Mouse (Mus musculus): ENCODE measurements around the gene Vps35l.

Gene Vps35l

GRCm38 (mm10) chr7:118846329-118846728 lies 106.3 kb downstream of the Vps35l start:
- no peaks in the 10 kb centered on the region for H3K9me3 ChIP-seq (ENCODE audit: low read length)
- H3K36me3 ChIP-seq (ENCODE audit: insufficient read depth, low read length): peaks cover 100% of the 10 kb centered on the region
- peaks cover 96% of the 10 kb centered on the region for H3K4me1 ChIP-seq (replicated peaks; ENCODE audit: low read depth, low read length)
- no peaks in the 10 kb centered on the region for H3K27me3 ChIP-seq (ENCODE audit: insufficient read depth, low read length)
- no peak overlapping the region for H3K4me3 ChIP-seq (replicated peaks; ENCODE audit: low read length)
- TF ChIP-seq POU5F1 (IDR thresholded peaks at IDR 0.05; ENCODE audit: borderline replicate concordance, low read length) (no peak), CTCF (conservative IDR thresholded peaks at IDR 0.05; ENCODE audit: low read length) (no peak), NANOG (IDR thresholded peaks at IDR 0.05; ENCODE audit: borderline replicate concordance, low read length) (no peak)

GRCm38 (mm10) chr7:118848796-118849195 lies 108.8 kb downstream of the Vps35l start:
- no peaks in the 10 kb centered on the region for H3K9me3 ChIP-seq (ENCODE audit: low read length)
- peak overlapping the region; percentile 61 for H3K4me3 ChIP-seq (replicated peaks; ENCODE audit: low read length)
- peaks cover 97% of the 10 kb centered on the region for H3K4me1 ChIP-seq (replicated peaks; ENCODE audit: low read depth, low read length)
- TF ChIP-seq NANOG (IDR thresholded peaks at IDR 0.05; ENCODE audit: borderline replicate concordance, low read length) (no peak), CTCF (conservative IDR thresholded peaks at IDR 0.05; ENCODE audit: low read length) (no peak), POU5F1 (IDR thresholded peaks at IDR 0.05; ENCODE audit: borderline replicate concordance, low read length) (no peak)
- peaks cover 100% of the 10 kb centered on the region for H3K36me3 ChIP-seq (ENCODE audit: insufficient read depth, low read length)
- no peaks in the 10 kb centered on the region for H3K27me3 ChIP-seq (ENCODE audit: insufficient read depth, low read length)

GRCm38 (mm10) chr7:118849543-118850250 lies 109.7 kb downstream of the Vps35l start:
- Histone ChIP-seq H3K27me3 (ENCODE audit: insufficient read depth, low read length) (no peaks in the 10 kb centered on the region), H3K9me3 (ENCODE audit: low read length) (no peaks in the 10 kb centered on the region), H3K4me1 (replicated peaks; ENCODE audit: low read depth, low read length) (peaks cover 96% of the 10 kb centered on the region), H3K4me3 (replicated peaks; ENCODE audit: low read length) (peak overlapping the region; percentile 61), H3K36me3 (ENCODE audit: insufficient read depth, low read length) (peaks cover 96% of the 10 kb centered on the region)
- TF ChIP-seq NANOG (IDR thresholded peaks at IDR 0.05; ENCODE audit: borderline replicate concordance, low read length): no peak
- TF ChIP-seq CTCF (conservative IDR thresholded peaks at IDR 0.05; ENCODE audit: low read length): no peak
- no peak for TF ChIP-seq POU5F1 (IDR thresholded peaks at IDR 0.05; ENCODE audit: borderline replicate concordance, low read length)

- Histone ChIP-seq H3K36me3 (ENCODE audit: insufficient read depth, low read length) (peaks cover 85% of the 10 kb centered on the region), H3K4me3 (replicated peaks; ENCODE audit: low read length) (peak overlapping the region; percentile 61), H3K4me1 (replicated peaks; ENCODE audit: low read depth, low read length) (peaks cover 88% of the 10 kb centered on the region), H3K27me3 (ENCODE audit: insufficient read depth, low read length) (no peaks in the 10 kb centered on the region), H3K9me3 (ENCODE audit: low read length) (no peaks in the 10 kb centered on the region)
- TF ChIP-seq NANOG (IDR thresholded peaks at IDR 0.05; ENCODE audit: borderline replicate concordance, low read length) (no peak), POU5F1 (IDR thresholded peaks at IDR 0.05; ENCODE audit: borderline replicate concordance, low read length) (no peak), CTCF (conservative IDR thresholded peaks at IDR 0.05; ENCODE audit: low read length) (no peak)
Observed at GRCm38 (mm10) chr7:118850676-118851290, 110.8 kb downstream of the Vps35l start.

GRCm38 (mm10) chr7:118851571-118851970 lies 111.5 kb downstream of the Vps35l start:
- peaks cover 77% of the 10 kb centered on the region for H3K36me3 ChIP-seq (ENCODE audit: insufficient read depth, low read length)
- no peaks in the 10 kb centered on the region for H3K27me3 ChIP-seq (ENCODE audit: insufficient read depth, low read length)
- peak overlapping the region; percentile 61 for H3K4me3 ChIP-seq (replicated peaks; ENCODE audit: low read length)
- TF ChIP-seq POU5F1 (IDR thresholded peaks at IDR 0.05; ENCODE audit: borderline replicate concordance, low read length) (no peak), CTCF (conservative IDR thresholded peaks at IDR 0.05; ENCODE audit: low read length) (no peak), NANOG (IDR thresholded peaks at IDR 0.05; ENCODE audit: borderline replicate concordance, low read length) (no peak)
- no peaks in the 10 kb centered on the region for H3K9me3 ChIP-seq (ENCODE audit: low read length)
- H3K4me1 ChIP-seq (replicated peaks; ENCODE audit: low read depth, low read length): peaks cover 85% of the 10 kb centered on the region

- H3K27me3 ChIP-seq (ENCODE audit: insufficient read depth, low read length): no peaks in the 10 kb centered on the region
- peak overlapping the region; percentile 92 for H3K4me3 ChIP-seq (replicated peaks; ENCODE audit: low read length)
- no peak for TF ChIP-seq NANOG (IDR thresholded peaks at IDR 0.05; ENCODE audit: borderline replicate concordance, low read length)
- no peak for TF ChIP-seq CTCF (conservative IDR thresholded peaks at IDR 0.05; ENCODE audit: low read length)
- no peak for TF ChIP-seq POU5F1 (IDR thresholded peaks at IDR 0.05; ENCODE audit: borderline replicate concordance, low read length)
- no peaks in the 10 kb centered on the region for H3K9me3 ChIP-seq (ENCODE audit: low read length)
- peaks cover 80% of the 10 kb centered on the region for H3K4me1 ChIP-seq (replicated peaks; ENCODE audit: low read depth, low read length)
- peaks cover 70% of the 10 kb centered on the region for H3K36me3 ChIP-seq (ENCODE audit: insufficient read depth, low read length)
Observed at GRCm38 (mm10) chr7:118852611-118853010, 112.6 kb downstream of the Vps35l start.

GRCm38 (mm10) chr7:118854606-118855005 lies 114.6 kb downstream of the Vps35l start:
- no peak for TF ChIP-seq NANOG (IDR thresholded peaks at IDR 0.05; ENCODE audit: borderline replicate concordance, low read length)
- peaks cover 60% of the 10 kb centered on the region for H3K4me1 ChIP-seq (replicated peaks; ENCODE audit: low read depth, low read length)
- H3K4me3 ChIP-seq (replicated peaks; ENCODE audit: low read length): peak overlapping the region; percentile 92

GRCm38 (mm10) chr7:118855171-118855876 lies 115.3 kb downstream of the Vps35l start, which contains the start of gene Iqck:
Gene Iqck, plus strand, starts transcription at chr7:118855752.
- peaks cover 53% of the 10 kb centered on the region for H3K4me1 ChIP-seq (replicated peaks; ENCODE audit: low read depth, low read length)
- H3K4me3 ChIP-seq (replicated peaks; ENCODE audit: low read length): peak within 1 kb of the TSS; percentile 92
- TF ChIP-seq CTCF (conservative IDR thresholded peaks at IDR 0.05; ENCODE audit: low read length) (no peak), NANOG (IDR thresholded peaks at IDR 0.05; ENCODE audit: borderline replicate concordance, low read length) (no peak), POU5F1 (IDR thresholded peaks at IDR 0.05; ENCODE audit: borderline replicate concordance, low read length) (no peak)
- H3K36me3 ChIP-seq (ENCODE audit: insufficient read depth, low read length): peaks cover 52% of the 10 kb centered on the region
- no peaks in the 10 kb centered on the region for H3K9me3 ChIP-seq (ENCODE audit: low read length)
- no peaks in the 10 kb centered on the region for H3K27me3 ChIP-seq (ENCODE audit: insufficient read depth, low read length)

More at GRCm38 (mm10) chr7:118854606-118855005, 114.6 kb downstream of the Vps35l start:
- no peaks in the 10 kb centered on the region for H3K9me3 ChIP-seq (ENCODE audit: low read length)
- H3K27me3 ChIP-seq (ENCODE audit: insufficient read depth, low read length): no peaks in the 10 kb centered on the region
- H3K36me3 ChIP-seq (ENCODE audit: insufficient read depth, low read length): peaks cover 59% of the 10 kb centered on the region

All from E14TG2a.4 (cell line).